Mouse (Mus musculus) stomach, postnatal 0 days (tissue): ENCODE measurements around the gene Rhbdl1. TPM values are rescaled to one million over a fixed set of nuclear protein-coding genes. Genes with fewer than 3 reads are reported as not detected.

Experiments
- ATAC-seq: fragments of 200-750 bp; cut with Nextera tagmentation; 2 replicates; pipeline ENCODE4 v1.8.0; 2017; ENCODE audit not compliant: low FRiP score, low TSS enrichment
- DNase-seq: peaks from one replicate; pipeline ENCODE4 v3.0.0-alpha.2; 2016; ENCODE audit warnings: low spot score
- H3K27ac ChIP-seq: fragments of 300-500 bp; sonication (generic); replicated peaks from 2 replicates; pipeline ENCODE4 v1.5.1; 2014; ENCODE audit warnings: mild to moderate bottlenecking, control low read depth
- H3K27me3 ChIP-seq: fragments of 300-500 bp; sonication (generic); 2 replicates; pipeline ENCODE4 v1.6.1; 2014; ENCODE audit warnings: low read length; ENCODE audit not compliant: control insufficient read depth, insufficient read depth
- H3K36me3 ChIP-seq: fragments of 300-500 bp; sonication (generic); 2 replicates; pipeline ENCODE4 v1.6.1; 2014; ENCODE audit warnings: low read length, mixed read lengths; ENCODE audit not compliant: control insufficient read depth, insufficient read depth
- H3K4me1 ChIP-seq: fragments of 300-500 bp; sonication (generic); replicated peaks from 2 replicates; pipeline ENCODE4 v1.6.1; 2014; ENCODE audit warnings: antibody characterized with exemption; ENCODE audit not compliant: control insufficient read depth, insufficient read depth
- H3K4me2 ChIP-seq: fragments of 300-500 bp; sonication (generic); replicated peaks from 2 replicates; pipeline ENCODE4 v1.6.1; 2014; ENCODE audit warnings: low read depth, mild to moderate bottlenecking, control low read depth, moderate library complexity
- H3K4me3 ChIP-seq: fragments of 300-500 bp; sonication (generic); 2 replicates; pipeline ENCODE4 v1.5.1; 2014; ENCODE audit warnings: low read depth, low read length, control low read depth
- H3K9ac ChIP-seq: fragments of 300-500 bp; sonication (generic); 2 replicates; pipeline ENCODE4 v1.6.1; 2014; ENCODE audit warnings: mild to moderate bottlenecking, low read length, control low read depth, mixed read lengths
- H3K9me3 ChIP-seq: fragments of 300-500 bp; sonication (generic); 2 replicates; pipeline ENCODE4 v1.6.1; 2016; ENCODE audit warnings: low read length; ENCODE audit not compliant: control insufficient read depth
- CTCF ChIP-seq: IDR thresholded peaks from 2 replicates; pipeline ENCODE4 v1.5.1; 2016; ENCODE audit warnings: antibody characterized with exemption, low read depth, mild to moderate bottlenecking, moderate library complexity
- EP300 ChIP-seq: optimal IDR thresholded peaks from 2 replicates; pipeline ENCODE3; 2016; ENCODE audit warnings: antibody characterized with exemption
- WGBS: fragments of 180-500 bp; shearing (Covaris S2); extraction: QIAGEN DNeasy Blood & Tissue Kit; methylation state at CpG from one replicate; pipeline ENCODE4 v1.1.7; 2014; 5-methylcytosine and 5-hydroxymethylcytosine counted together
- polyA plus RNA-seq: library from polyadenylated mRNA; unstranded; fragments of >200 nt; fragmentation: Nextera tagmentation; extraction: Ambion mirVana; gene quantifications from 2 replicates; pipeline ENCODE4 v1.2.1, GENCODE M21; 2015

Gene Rhbdl1
- polyA plus RNA-seq, 1 experiment from 2014 or later, result 4.3 TPM

DNA sequence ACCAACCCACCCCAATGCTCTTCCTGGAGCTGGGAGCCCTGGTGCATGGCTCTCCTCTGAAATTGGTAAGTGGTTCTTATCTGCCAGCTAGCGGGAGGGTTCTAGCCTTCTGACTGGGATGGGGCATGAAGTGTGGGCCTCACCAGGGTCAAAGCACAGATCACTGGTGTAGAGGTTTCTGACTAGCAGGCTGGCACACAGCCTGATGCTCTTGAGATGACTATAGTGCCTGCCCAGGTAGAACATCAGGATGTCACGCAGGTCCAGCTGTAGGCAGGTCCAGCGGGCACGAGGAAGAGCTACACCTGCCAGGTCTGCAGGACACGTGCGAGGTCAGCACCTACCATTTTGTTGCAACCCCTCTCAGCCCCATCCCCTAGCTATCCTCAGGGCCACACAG, 23.1 kb upstream of the Rhbdl1 start:
- Histone ChIP-seq H3K27ac (no peak overlapping the region), H3K27me3 (no peaks in the 10 kb centered on the region), H3K9me3 (no peaks in the 10 kb centered on the region), H3K4me1 (peaks cover 7% of the 10 kb centered on the region), H3K4me2 (peak overlapping the region; percentile 91), H3K9ac (no peak overlapping the region), H3K4me3 (no peak overlapping the region), H3K36me3 (no peaks in the 10 kb centered on the region)
- DNase-seq (no peak), ATAC-seq (no peak)
- no peak for TF ChIP-seq CTCF
- 94% methylated on average over 6 of the region's 6 CpGs for WGBS

DNA sequence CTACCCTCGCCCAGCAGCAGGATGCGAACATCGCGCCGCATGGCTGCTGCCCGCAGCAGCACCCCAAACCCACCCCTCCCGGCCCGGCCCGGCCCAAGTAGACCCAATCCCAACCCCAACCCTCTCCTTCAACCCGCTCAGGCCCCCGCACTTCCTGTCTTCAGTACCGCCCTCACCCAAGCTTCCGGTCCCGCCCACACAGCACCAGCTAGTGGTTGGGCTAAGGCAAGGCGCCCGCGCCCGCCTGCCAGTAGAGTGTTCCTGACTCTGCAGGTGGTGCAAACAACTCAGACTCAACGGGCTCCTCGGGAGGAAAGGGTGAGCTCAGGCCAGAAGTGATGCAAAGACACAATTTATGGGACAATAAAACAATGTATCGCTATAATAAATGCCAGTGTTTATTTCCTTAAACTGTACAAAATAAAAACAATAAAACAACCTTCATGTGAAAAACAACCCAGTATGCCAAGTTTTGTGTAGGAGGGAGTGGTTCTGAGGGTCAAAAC, 7.4 kb upstream of the Rhbdl1 start, which contains the start of gene Rhot2:
Gene Rhot2 (minus strand): TSS at position 456 of the 506 bp plus-strand sequence.
- DNase-seq, result peak; percentile 98
- Histone ChIP-seq H3K27me3 (no peaks in the 10 kb centered on the region), H3K4me3 (peak within 1 kb of the TSS; percentile 83), H3K36me3 (peaks cover 24% of the 10 kb centered on the region), H3K4me2 (peak within 1 kb of the TSS; percentile 92), H3K9ac (peak within 1 kb of the TSS; percentile 86), H3K27ac (peak within 1 kb of the TSS; percentile 87), H3K4me1 (no peaks in the 10 kb centered on the region; the same call in 1 of the 2 replicates), H3K9me3 (no peaks in the 10 kb centered on the region)
- peak; percentile 94 for ATAC-seq
- under 1% methylated on average over 20 of the region's 21 CpGs for WGBS
- peak; percentile 83 for TF ChIP-seq CTCF
- no peak for TF ChIP-seq EP300

- Histone ChIP-seq H3K4me2 (peak overlapping the region; percentile 92), H3K4me3 (peak overlapping the region; percentile 83), H3K36me3 (peaks cover 29% of the 10 kb centered on the region), H3K4me1 (no peaks in the 10 kb centered on the region; the same call in 1 of the 2 replicates), H3K27me3 (no peaks in the 10 kb centered on the region), H3K9me3 (no peaks in the 10 kb centered on the region), H3K9ac (peak overlapping the region; percentile 86), H3K27ac (peak overlapping the region; percentile 87)
- peak; percentile 24 for ATAC-seq
- TF ChIP-seq EP300 (no peak), CTCF (no peak)
- WGBS, result 2% methylated on average over 32 of the region's 38 CpGs
- no peak for DNase-seq
These were observed 6.7 kb upstream of the Rhbdl1 start for GRCm38 (mm10) chr17:25843636-25844395.

- no peaks in the 10 kb centered on the region; the same call in 1 of the 2 replicates for H3K4me1 ChIP-seq
- no peak overlapping the region for H3K27ac ChIP-seq
- no peak for TF ChIP-seq EP300
- TF ChIP-seq CTCF, result no peak
- 78% methylated on average over 4 of the region's 4 CpGs for WGBS
- H3K4me2 ChIP-seq, result peak overlapping the region; percentile 20
- DNase-seq (no peak), ATAC-seq (no peak)
- peak overlapping the region; percentile 83 for H3K4me3 ChIP-seq
- peaks cover 29% of the 10 kb centered on the region for H3K36me3 ChIP-seq
- H3K9ac ChIP-seq, result peak overlapping the region; percentile 86
- H3K9me3 ChIP-seq, result no peaks in the 10 kb centered on the region
- no peaks in the 10 kb centered on the region for H3K27me3 ChIP-seq
These were observed 6.0 kb upstream of the Rhbdl1 start for GRCm38 (mm10) chr17:25843122-25843521.

DNA sequence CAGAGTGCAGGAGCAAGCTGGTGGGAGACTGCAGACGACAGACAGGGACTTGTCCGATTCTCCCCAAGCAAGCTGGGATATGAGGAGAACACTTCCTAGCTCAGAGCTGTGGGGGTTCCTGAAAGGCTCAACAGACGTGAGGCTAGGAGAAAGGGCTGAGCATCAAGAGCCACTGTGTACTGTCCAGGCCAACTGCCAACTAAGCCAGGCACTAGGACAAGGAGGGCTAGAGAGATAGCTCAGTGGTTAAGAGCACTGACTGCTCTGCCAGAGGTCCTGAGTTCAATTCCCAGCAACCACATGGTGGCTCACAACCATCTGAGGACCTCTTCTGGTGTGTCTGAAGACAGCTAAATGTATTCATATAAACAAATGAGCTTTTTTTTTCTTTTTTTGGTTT, 5.4 kb upstream of the Rhbdl1 start:
- Histone ChIP-seq H3K27me3 (no peaks in the 10 kb centered on the region), H3K4me2 (no peak overlapping the region), H3K9ac (no peak overlapping the region), H3K27ac (no peak overlapping the region), H3K4me3 (no peak overlapping the region), H3K4me1 (no peaks in the 10 kb centered on the region; the same call in 1 of the 2 replicates), H3K36me3 (peaks cover 33% of the 10 kb centered on the region), H3K9me3 (no peaks in the 10 kb centered on the region)
- TF ChIP-seq CTCF (no peak), EP300 (no peak)
- DNase-seq (no peak), ATAC-seq (no peak)
- 82% methylated on average over 3 of the region's 3 CpGs for WGBS
